Mouse (Mus musculus) liver, embryonic 14.5 days (tissue): ENCODE results near the gene Usp33. TPM values are rescaled to one million over a fixed set of nuclear protein-coding genes. Genes with fewer than 3 reads are reported as not detected.

Source experiments
- ATAC-seq: fragments of 200-750 bp; cut with Nextera tagmentation; 2 replicates; pipeline ENCODE4 v1.8.0; 2017; ENCODE audit warnings: moderate number of reproducible peaks, mild to moderate bottlenecking, moderate library complexity; ENCODE audit not compliant: insufficient read depth
- DNase-seq, 3 experiments: peaks; one replicate each; pipeline ENCODE4 v3.0.0-alpha.2; 2012 to 2013; ENCODE audit warnings: low read depth in 3 of 3, low spot score in 3 of 3
- H3K27ac ChIP-seq: fragments of 300-500 bp; sonication (generic); 2 replicates; pipeline ENCODE4 v1.5.1; 2014; ENCODE audit warnings: moderate library complexity, mild to moderate bottlenecking, control low read depth, inconsistent platforms
- H3K27me3 ChIP-seq: fragments of 300-500 bp; sonication (generic); 2 replicates; pipeline ENCODE4 v1.6.1; 2014; ENCODE audit warnings: mild to moderate bottlenecking, low read length, moderate library complexity; ENCODE audit not compliant: control insufficient read depth, insufficient read depth
- H3K36me3 ChIP-seq: fragments of 300-500 bp; sonication (generic); replicated peaks from 2 replicates; pipeline ENCODE4 v1.6.1; 2014; ENCODE audit warnings: low read depth; ENCODE audit not compliant: control insufficient read depth, insufficient read depth
- H3K4me1 ChIP-seq, 2 experiments: fragments of 200-500 bp in 1 of 2; fragments of 300-500 bp in 1 of 2; sonication (generic) in 1 of 2; replicated peaks; 2 replicates each; pipeline ENCODE4 v1.6.1; 2012 to 2014; ENCODE audit warnings: antibody characterized with exemption in 1 of 2, inconsistent platforms in 1 of 2, low read length in 1 of 2; ENCODE audit not compliant: control insufficient read depth in 2 of 2, insufficient read depth in 2 of 2
- H3K4me2 ChIP-seq: fragments of 300-500 bp; sonication (generic); 2 replicates; pipeline ENCODE4 v1.6.1; 2014; ENCODE audit warnings: low read depth, mild to moderate bottlenecking, control low read depth, moderate library complexity
- H3K4me3 ChIP-seq, 2 experiments: fragments of 200-500 bp in 1 of 2; fragments of 300-500 bp in 1 of 2; sonication (generic) in 1 of 2; 2 replicates each; pipeline ENCODE4 v1.5.1; 2012 to 2014; ENCODE audit warnings: low read depth in 2 of 2, low read length in 2 of 2, mild to moderate bottlenecking in 2 of 2, control low read depth in 1 of 2, inconsistent platforms in 1 of 2, moderate library complexity in 1 of 2; ENCODE audit not compliant: insufficient read depth in 1 of 2
- H3K9ac ChIP-seq: fragments of 300-500 bp; sonication (generic); replicated peaks from 2 replicates; pipeline ENCODE4 v1.6.1; 2014; ENCODE audit warnings: mild to moderate bottlenecking, control low read depth, moderate library complexity
- H3K9me3 ChIP-seq: fragments of 300-500 bp; sonication (generic); 2 replicates; pipeline ENCODE4 v1.6.1; 2016; ENCODE audit warnings: low read length, mixed read lengths; ENCODE audit not compliant: control insufficient read depth
- CTCF ChIP-seq: IDR thresholded peaks from 2 replicates; pipeline ENCODE4 v1.5.1; 2016; ENCODE audit warnings: antibody characterized with exemption, low read depth, control low read depth
- EP300 ChIP-seq: IDR thresholded peaks from 2 replicates; pipeline ENCODE4 v1.6.1; 2016; ENCODE audit warnings: antibody characterized with exemption, low read depth
- WGBS: fragments of 180-500 bp; shearing (Covaris S2); extraction: QIAGEN DNeasy Blood & Tissue Kit; methylation state at CpG from one replicate; pipeline ENCODE4 v1.1.7; 2014; ENCODE audit not compliant: insufficient replicate concordance; 5-methylcytosine and 5-hydroxymethylcytosine counted together
- polyA plus RNA-seq, 2 experiments: library from polyadenylated mRNA; depleted of rRNA in 1 of 2; stranded (reverse) in 1 of 2; unstranded in 1 of 2; fragments of >200 nt; fragmentation: Nextera tagmentation in 1 of 2; extraction: Ambion mirVana in 1 of 2; gene quantifications; 2 replicates each; pipeline versions ENCODE4 v1.2.1 to v1.2.3; 2012 to 2014

The Usp33 gene
- polyA plus RNA-seq, 2 experiments, result 18.5 to 23.1 TPM

- Histone ChIP-seq H3K4me2 (no peak overlapping the region), H3K27ac (no peak overlapping the region), H3K4me3 (no peak overlapping the region), H3K9me3 (no peaks in the 10 kb centered on the region), H3K9ac (no peak overlapping the region), H3K4me1 (no peaks in the 10 kb centered on the region), H3K36me3 (0 out of 2 replicates have a peak, but pooled peaks cover 5% of the 10 kb centered on the region), H3K27me3 (no peaks in the 10 kb centered on the region)
- no peak for TF ChIP-seq EP300
- no peak for TF ChIP-seq CTCF
- ATAC-seq (no peak), DNase-seq (no peak)
- 85% methylated on average over 15 of the region's 15 CpGs for WGBS
These were observed 13.6 kb upstream of the Usp33 start for GRCm38 (mm10) chr3:152332545-152333300.

- no peak for DNase-seq
- Histone ChIP-seq H3K4me3 (no peak overlapping the region), H3K4me2 (no peak overlapping the region), H3K27me3 (no peaks in the 10 kb centered on the region), H3K27ac (no peak overlapping the region), H3K9me3 (no peaks in the 10 kb centered on the region), H3K36me3 (0 out of 2 replicates have a peak, but pooled peaks cover 5% of the 10 kb centered on the region), H3K4me1 (no peaks in the 10 kb centered on the region), H3K9ac (no peak overlapping the region)
- WGBS, result 67% methylated on average over 10 of the region's 10 CpGs
- TF ChIP-seq EP300, result no peak
- TF ChIP-seq CTCF, result no peak
- 0 out of 2 replicates have a peak, but pooled peaks have one; percentile 15 for ATAC-seq
These were observed 12.6 kb upstream of the Usp33 start for GRCm38 (mm10) chr3:152333641-152334040.

GRCm38 (mm10) chr3:152336085-152336484, 10.2 kb upstream of the Usp33 start:
- H3K36me3 ChIP-seq, result 0 out of 2 replicates have a peak, but pooled peaks cover 5% of the 10 kb centered on the region
- H3K9ac ChIP-seq, result no peak overlapping the region
- 69% methylated on average over 8 of the region's 8 CpGs for WGBS
- DNase-seq (no peak), ATAC-seq (no peak)
- H3K4me3 ChIP-seq, result no peak overlapping the region
- no peaks in the 10 kb centered on the region for H3K9me3 ChIP-seq
- TF ChIP-seq EP300 (no peak), CTCF (no peak)
- H3K27me3 ChIP-seq, result no peaks in the 10 kb centered on the region
- H3K4me2 ChIP-seq, result no peak overlapping the region
- H3K27ac ChIP-seq, result no peak overlapping the region
- H3K4me1 ChIP-seq, result peaks cover 0 to 5% of the 10 kb centered on the region in 2 experiments; a peak in 3 of 4 replicates

- H3K27ac ChIP-seq, result no peak within 1 kb of the TSS
- no peaks in the 10 kb centered on the region for H3K27me3 ChIP-seq
- ATAC-seq (peak; percentile 76), DNase-seq (no peak)
- H3K9ac ChIP-seq, result peak within 1 kb of the TSS; percentile 80
- H3K36me3 ChIP-seq, result no peaks in the 10 kb centered on the region
- H3K9me3 ChIP-seq, result no peaks in the 10 kb centered on the region
- WGBS, result under 1% methylated on average over 54 of the region's 54 CpGs
- H3K4me3 ChIP-seq, result peak within 1 kb of the TSS; percentile 66 to 77
- TF ChIP-seq CTCF (no peak), EP300 (no peak)
- peaks cover 0 to 5% of the 10 kb centered on the region in 2 experiments; a peak in 3 of 4 replicates for H3K4me1 ChIP-seq
- H3K4me2 ChIP-seq, result peak within 1 kb of the TSS; percentile 71
These were observed 6.3 kb upstream of the Usp33 start, which contains the start of gene Miga1 for GRCm38 (mm10) chr3:152339862-152340557. TSS of gene Miga1 (minus strand) at chr3:152340407.

- Histone ChIP-seq H3K36me3 (no peaks in the 10 kb centered on the region), H3K4me3 (no peak overlapping the region), H3K4me1 (peaks cover 7 to 17% of the 10 kb centered on the region in 2 experiments), H3K4me2 (no peak overlapping the region), H3K9me3 (no peaks in the 10 kb centered on the region), H3K27me3 (no peaks in the 10 kb centered on the region), H3K27ac (no peak overlapping the region), H3K9ac (no peak overlapping the region)
- no peak for ATAC-seq
- DNase-seq, result no peak
- 77% methylated on average over 15 of the region's 15 CpGs for WGBS
- TF ChIP-seq CTCF (no peak), EP300 (no peak)
These were observed 3.2 kb upstream of the Usp33 start for GRCm38 (mm10) chr3:152342961-152343517.
